Mouse (Mus musculus) v-Abl transformed pro-B cells (cell line): ENCODE data around the gene Gm20870.
"Not testable (repeated sequence)": the region's sequence is repeated elsewhere in the genome, so short reads cannot be mapped to it uniquely, and the experiment has no call there.

Experiments used
- in situ Hi-C, 2 experiments: fragments of 400-800 bp; cut with MboI; formaldehyde crosslinking; loops; one replicate each; pipeline ENCODE4 v1.15.1; 2025; ENCODE audit not compliant: unreplicated experiment in 2 of 2

Gene Gm20870

DNA sequence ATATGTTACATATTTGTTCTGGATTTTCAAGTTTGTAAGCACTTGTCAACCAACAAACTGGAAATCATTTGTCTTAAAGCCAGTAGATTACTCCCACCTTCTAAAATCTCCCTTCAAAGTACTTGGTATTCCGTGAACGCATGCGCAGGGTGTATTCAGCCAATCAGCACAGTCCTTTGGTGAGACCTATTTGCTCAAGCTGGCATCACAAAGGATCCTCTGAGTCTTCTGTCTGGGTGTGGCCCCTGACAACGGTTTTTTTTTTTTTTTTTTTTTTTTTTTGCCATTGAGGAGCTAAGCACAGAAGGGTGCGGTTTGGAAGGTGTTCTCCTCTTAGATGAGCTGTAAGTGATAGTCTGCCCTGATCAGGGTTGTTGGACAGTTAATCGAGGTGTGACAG, at the start of gene Gm20870:
TSS of gene Gm20870 (plus strand) at position 301 of the 400 bp plus-strand sequence.
- in situ Hi-C loops = not testable (repeated sequence)
